Mouse (Mus musculus) lung, adult 2 months (tissue): ENCODE results near the gene Srgap1. TPM values are rescaled to one million over a fixed set of nuclear protein-coding genes. Genes with fewer than 3 reads are reported as not detected.
A peak's percentile ranks its signal among the peaks of the same experiment; 100 is the strongest.

ENCODE experiments used
- DNase-seq: peaks from one replicate; pipeline ENCODE4 v3.0.0; 2022
- H3K4me1 ChIP-seq: fragments of 200-500 bp; 2 replicates; pipeline ENCODE4 v1.6.1; 2011; ENCODE audit warnings: low read length; ENCODE audit not compliant: control insufficient read depth, insufficient read depth
- H3K4me3 ChIP-seq: fragments of 200-500 bp; replicated peaks from 2 replicates; pipeline ENCODE3; 2011; ENCODE audit warnings: low read depth, mild to moderate bottlenecking, control low read depth, low read length; ENCODE audit errors: extremely low read depth
- CTCF ChIP-seq: fragments of 200-500 bp; IDR thresholded peaks from 2 replicates; pipeline ENCODE4 v1.5.1; 2011; ENCODE audit warnings: mild to moderate bottlenecking, low read length, control low read depth; ENCODE audit not compliant: insufficient read depth
- POLR2A ChIP-seq: fragments of 200-500 bp; IDR thresholded peaks from 2 replicates; pipeline ENCODE4 v1.6.1; 2011; ENCODE audit warnings: low read depth, mild to moderate bottlenecking, control low read depth, low read length, borderline replicate concordance; ENCODE audit errors: extremely low read depth
- WGBS: fragments of 180-500 bp; shearing (Covaris S2); methylation state at CpG from one replicate; pipeline ENCODE4 v1.1.7; 2018; 5-methylcytosine and 5-hydroxymethylcytosine counted together
- polyA plus RNA-seq: library from polyadenylated mRNA; depleted of rRNA; stranded (reverse); fragments of >200 nt; gene quantifications from 2 replicates; pipeline ENCODE4 v1.2.3, GENCODE M21; 2012

Gene Srgap1
- polyA plus RNA-seq, 1 experiment = 6.8 TPM

- H3K4me3 ChIP-seq = no peak overlapping the region
- H3K4me1 ChIP-seq = peaks cover 2% of the 10 kb centered on the region; the same call in 1 of the 2 replicates
- no peak for TF ChIP-seq POLR2A
- TF ChIP-seq CTCF = no peak
- DNase-seq = peak; percentile 16
- 61% methylated on average over 10 of the region's 10 CpGs for WGBS
These were observed 74.7 kb downstream of the Srgap1 start for GRCm38 (mm10) chr10:121972249-121972892.

GRCm38 (mm10) chr10:121971658-121972057 is 75.5 kb downstream of the Srgap1 start:
- peaks cover 2% of the 10 kb centered on the region for H3K4me1 ChIP-seq
- H3K4me3 ChIP-seq = no peak overlapping the region
- 47% methylated on average over 8 of the region's 8 CpGs for WGBS
- no peak for DNase-seq
- TF ChIP-seq POLR2A (no peak), CTCF (no peak)

GRCm38 (mm10) chr10:121970912-121971311 is 76.2 kb downstream of the Srgap1 start:
- TF ChIP-seq CTCF = no peak
- no peak for TF ChIP-seq POLR2A
- WGBS = 61% methylated on average over 6 of the region's 6 CpGs
- DNase-seq = no peak
- Histone ChIP-seq H3K4me1 (peaks cover 2% of the 10 kb centered on the region), H3K4me3 (no peak overlapping the region)

- Histone ChIP-seq H3K4me3 (no peak overlapping the region), H3K4me1 (peaks cover 4% of the 10 kb centered on the region)
- WGBS = 83% methylated on average over 10 of the region's 10 CpGs
- DNase-seq = no peak
- TF ChIP-seq CTCF = no peak
- TF ChIP-seq POLR2A = no peak
These were observed 83.0 kb downstream of the Srgap1 start for GRCm38 (mm10) chr10:121964114-121964513.

- DNase-seq = no peak
- WGBS = 39% methylated on average over 4 of the region's 4 CpGs
- Histone ChIP-seq H3K4me1 (peaks cover 4% of the 10 kb centered on the region), H3K4me3 (no peak overlapping the region)
- TF ChIP-seq POLR2A = no peak
- no peak for TF ChIP-seq CTCF
These were observed 85.1 kb downstream of the Srgap1 start for GRCm38 (mm10) chr10:121962053-121962452.

- 38% methylated on average over 11 of the region's 11 CpGs for WGBS
- Histone ChIP-seq H3K4me1 (peaks cover 4% of the 10 kb centered on the region), H3K4me3 (no peak overlapping the region)
- DNase-seq = no peak
- TF ChIP-seq POLR2A (no peak), CTCF (no peak)
These were observed 85.8 kb downstream of the Srgap1 start for GRCm38 (mm10) chr10:121961121-121961893.

GRCm38 (mm10) chr10:121958741-121959140 is 88.4 kb downstream of the Srgap1 start:
- 74% methylated on average over 8 of the region's 8 CpGs for WGBS

GRCm38 (mm10) chr10:121956505-121956904 is 90.6 kb downstream of the Srgap1 start:
- Histone ChIP-seq H3K4me3 (no peak overlapping the region), H3K4me1 (peaks cover 2% of the 10 kb centered on the region)
- DNase-seq = no peak
- 86% methylated on average over 11 of the region's 11 CpGs for WGBS
- TF ChIP-seq POLR2A = no peak
- no peak for TF ChIP-seq CTCF

More at GRCm38 (mm10) chr10:121958741-121959140, 88.4 kb downstream of the Srgap1 start:
- no peak overlapping the region for H3K4me3 ChIP-seq
- DNase-seq = no peak
- peaks cover 4% of the 10 kb centered on the region for H3K4me1 ChIP-seq
- no peak for TF ChIP-seq POLR2A
- no peak for TF ChIP-seq CTCF

- Histone ChIP-seq H3K4me3 (no peak overlapping the region), H3K4me1 (no peaks in the 10 kb centered on the region)
- TF ChIP-seq POLR2A = no peak
- no peak for TF ChIP-seq CTCF
- no peak for DNase-seq
- 91% methylated on average over 4 of the region's 4 CpGs for WGBS
These were observed 91.4 kb downstream of the Srgap1 start for GRCm38 (mm10) chr10:121955730-121956129.
